Mouse (Mus musculus): Measurements from ENCODE around the gene Draxin. TPM values are rescaled to one million over a fixed set of nuclear protein-coding genes. Genes with fewer than 3 reads are reported as not detected.
A peak's percentile ranks its signal among the peaks of the same experiment; 100 is the strongest.
"Not testable (repeated sequence)": the region's sequence is repeated elsewhere in the genome, so short reads cannot be mapped to it uniquely, and the experiment has no call there.

Draxin gene
- polyA plus RNA-seq, 1 experiment from 2014 or later: 21.8 TPM

- no peak for DNase-seq
- H3K27ac ChIP-seq (replicated peaks; ENCODE audit: low read depth, low read length): peak overlapping the region; percentile 99
- WGBS: 65% methylated on average over 2 of the region's 2 CpGs
Measured at GRCm38 (mm10) chr4:148128672-148129071, 1.8 kb downstream of the Draxin start.

GRCm38 (mm10) chr4:148128241-148128640 lies 2.3 kb downstream of the Draxin start:
- H3K9ac ChIP-seq (replicated peaks; ENCODE audit: low read length): peak overlapping the region; percentile 98
- H3K27ac ChIP-seq (replicated peaks; ENCODE audit: low read depth, low read length): peak overlapping the region; percentile 99
- DNase-seq (no peak), ATAC-seq (ENCODE audit: low FRiP score, low TSS enrichment) (no peak)
- H3K4me3 ChIP-seq (replicated peaks; ENCODE audit: low read depth, low read length): peak overlapping the region; percentile 78
- 58% methylated on average over 1 of the region's 1 CpGs for WGBS
- no peaks in the 10 kb centered on the region for H3K27me3 ChIP-seq (ENCODE audit: control insufficient read depth, insufficient read depth, low read length)
- H3K4me1 ChIP-seq (ENCODE audit: control insufficient read depth, insufficient read depth, low read length): peaks cover 45% of the 10 kb centered on the region
- H3K9me3 ChIP-seq (ENCODE audit: control insufficient read depth, low read length): no peaks in the 10 kb centered on the region
- H3K36me3 ChIP-seq (ENCODE audit: control insufficient read depth, insufficient read depth, low read length): no peaks in the 10 kb centered on the region
- peak overlapping the region; percentile 67 for H3K4me2 ChIP-seq (ENCODE audit: low read length)

More at GRCm38 (mm10) chr4:148128672-148129071, 1.8 kb downstream of the Draxin start:
- ATAC-seq (ENCODE audit: low FRiP score, low TSS enrichment): no peak
- Histone ChIP-seq H3K9ac (replicated peaks; ENCODE audit: low read length) (peak overlapping the region; percentile 98), H3K9me3 (ENCODE audit: control insufficient read depth, low read length) (no peaks in the 10 kb centered on the region), H3K27me3 (ENCODE audit: control insufficient read depth, insufficient read depth, low read length) (no peaks in the 10 kb centered on the region), H3K4me1 (ENCODE audit: control insufficient read depth, insufficient read depth, low read length) (peaks cover 45% of the 10 kb centered on the region), H3K4me3 (replicated peaks; ENCODE audit: low read depth, low read length) (peak overlapping the region; percentile 78), H3K36me3 (ENCODE audit: control insufficient read depth, insufficient read depth, low read length) (no peaks in the 10 kb centered on the region), H3K4me2 (ENCODE audit: low read length) (peak overlapping the region; percentile 67)

GRCm38 (mm10) chr4:148122694-148123066 lies 7.8 kb downstream of the Draxin start:
- no peak overlapping the region for H3K9ac ChIP-seq (replicated peaks; ENCODE audit: low read length)
- ATAC-seq (ENCODE audit: low FRiP score, low TSS enrichment) (no peak), DNase-seq (no peak)
- H3K27ac ChIP-seq (replicated peaks; ENCODE audit: low read depth, low read length): peak overlapping the region; percentile 64; the same call in 1 of the 2 replicates
- H3K4me1 ChIP-seq (ENCODE audit: control insufficient read depth, insufficient read depth, low read length): peaks cover 23% of the 10 kb centered on the region
- no peaks in the 10 kb centered on the region for H3K9me3 ChIP-seq (ENCODE audit: control insufficient read depth, low read length)
- no peak overlapping the region for H3K4me2 ChIP-seq (ENCODE audit: low read length)
- no peaks in the 10 kb centered on the region for H3K27me3 ChIP-seq (ENCODE audit: control insufficient read depth, insufficient read depth, low read length)
- no peaks in the 10 kb centered on the region for H3K36me3 ChIP-seq (ENCODE audit: control insufficient read depth, insufficient read depth, low read length)
- no peak overlapping the region for H3K4me3 ChIP-seq (replicated peaks; ENCODE audit: low read depth, low read length)
- WGBS: 66% methylated on average over 3 of the region's 3 CpGs

- Histone ChIP-seq H3K27me3 (ENCODE audit: control insufficient read depth, insufficient read depth, low read length) (no peaks in the 10 kb centered on the region), H3K4me3 (replicated peaks; ENCODE audit: low read depth, low read length) (no peak overlapping the region), H3K27ac (replicated peaks; ENCODE audit: low read depth, low read length) (peak overlapping the region; percentile 64), H3K9ac (replicated peaks; ENCODE audit: low read length) (no peak overlapping the region; the same call in 1 of the 2 replicates), H3K4me1 (ENCODE audit: control insufficient read depth, insufficient read depth, low read length) (peaks cover 18% of the 10 kb centered on the region), H3K9me3 (ENCODE audit: control insufficient read depth, low read length) (no peaks in the 10 kb centered on the region), H3K4me2 (ENCODE audit: low read length) (no peak overlapping the region), H3K36me3 (ENCODE audit: control insufficient read depth, insufficient read depth, low read length) (no peaks in the 10 kb centered on the region)
- ATAC-seq (ENCODE audit: low FRiP score, low TSS enrichment) (peak; percentile 80), DNase-seq (peak; percentile 69)
- 4% methylated on average over 6 of the region's 6 CpGs for WGBS
Measured at GRCm38 (mm10) chr4:148121982-148122693, 8.4 kb downstream of the Draxin start.

- ATAC-seq (ENCODE audit: low FRiP score, low TSS enrichment): peak; percentile 46
- DNase-seq: peak; percentile 77
- peaks cover 13% of the 10 kb centered on the region; the same call in 1 of the 2 replicates for H3K4me1 ChIP-seq (ENCODE audit: control insufficient read depth, insufficient read depth, low read length)
- no peak overlapping the region for H3K4me3 ChIP-seq (replicated peaks; ENCODE audit: low read depth, low read length)
- H3K27ac ChIP-seq (replicated peaks; ENCODE audit: low read depth, low read length): peak overlapping the region; percentile 64
- no peaks in the 10 kb centered on the region for H3K27me3 ChIP-seq (ENCODE audit: control insufficient read depth, insufficient read depth, low read length)
- H3K9me3 ChIP-seq (ENCODE audit: control insufficient read depth, low read length): no peaks in the 10 kb centered on the region
- 66% methylated on average over 4 of the region's 4 CpGs for WGBS
- H3K4me2 ChIP-seq (ENCODE audit: low read length): no peak overlapping the region
- no peak overlapping the region for H3K9ac ChIP-seq (replicated peaks; ENCODE audit: low read length)
- H3K36me3 ChIP-seq (ENCODE audit: control insufficient read depth, insufficient read depth, low read length): no peaks in the 10 kb centered on the region
Measured at GRCm38 (mm10) chr4:148121362-148121761, 9.1 kb downstream of the Draxin start.

- peaks cover 15% of the 10 kb centered on the region for H3K4me1 ChIP-seq (ENCODE audit: control insufficient read depth, insufficient read depth, low read length)
- no peak for DNase-seq
- H3K27ac ChIP-seq (replicated peaks; ENCODE audit: low read depth, low read length): peak overlapping the region; percentile 64
- no peak overlapping the region for H3K9ac ChIP-seq (replicated peaks; ENCODE audit: low read length)
- WGBS: 81% methylated on average over 9 of the region's 9 CpGs
- H3K4me2 ChIP-seq (ENCODE audit: low read length): no peak overlapping the region
- no peaks in the 10 kb centered on the region for H3K27me3 ChIP-seq (ENCODE audit: control insufficient read depth, insufficient read depth, low read length)
- no peak for ATAC-seq (ENCODE audit: low FRiP score, low TSS enrichment)
- H3K36me3 ChIP-seq (ENCODE audit: control insufficient read depth, insufficient read depth, low read length): no peaks in the 10 kb centered on the region
- H3K9me3 ChIP-seq (ENCODE audit: control insufficient read depth, low read length): no peaks in the 10 kb centered on the region
- no peak overlapping the region for H3K4me3 ChIP-seq (replicated peaks; ENCODE audit: low read depth, low read length)
Measured at GRCm38 (mm10) chr4:148120555-148120954, 9.9 kb downstream of the Draxin start.

GRCm38 (mm10) chr4:148119578-148119977 lies 10.9 kb downstream of the Draxin start:
- not testable (repeated sequence) for H3K27me3 ChIP-seq (ENCODE audit: control insufficient read depth, insufficient read depth, low read length); H3K4me2 ChIP-seq (ENCODE audit: low read length); ATAC-seq (ENCODE audit: low FRiP score, low TSS enrichment); H3K9me3 ChIP-seq (ENCODE audit: control insufficient read depth, low read length); DNase-seq; H3K36me3 ChIP-seq (ENCODE audit: control insufficient read depth, insufficient read depth, low read length); H3K9ac ChIP-seq (replicated peaks; ENCODE audit: low read length); H3K4me3 ChIP-seq (replicated peaks; ENCODE audit: low read depth, low read length); H3K27ac ChIP-seq (replicated peaks; ENCODE audit: low read depth, low read length)
- H3K4me1 ChIP-seq (ENCODE audit: control insufficient read depth, insufficient read depth, low read length): peaks cover 23% of the 10 kb centered on the region
- 91% methylated on average over 9 of the region's 9 CpGs for WGBS

- DNase-seq: no peak
- H3K9ac ChIP-seq (replicated peaks; ENCODE audit: low read length): no peak overlapping the region
- H3K9me3 ChIP-seq (ENCODE audit: control insufficient read depth, low read length): no peaks in the 10 kb centered on the region
- no peak overlapping the region for H3K4me3 ChIP-seq (replicated peaks; ENCODE audit: low read depth, low read length)
- H3K27me3 ChIP-seq (ENCODE audit: control insufficient read depth, insufficient read depth, low read length): no peaks in the 10 kb centered on the region
- peaks cover 18% of the 10 kb centered on the region for H3K4me1 ChIP-seq (ENCODE audit: control insufficient read depth, insufficient read depth, low read length)
- ATAC-seq (ENCODE audit: low FRiP score, low TSS enrichment): no peak
- no peak overlapping the region for H3K4me2 ChIP-seq (ENCODE audit: low read length)
- H3K36me3 ChIP-seq (ENCODE audit: control insufficient read depth, insufficient read depth, low read length): peaks cover 20% of the 10 kb centered on the region
- no peak overlapping the region for H3K27ac ChIP-seq (replicated peaks; ENCODE audit: low read depth, low read length)
- WGBS: 79% methylated on average over 4 of the region's 4 CpGs
Measured at GRCm38 (mm10) chr4:148117392-148117791, 13.1 kb downstream of the Draxin start.

- Histone ChIP-seq H3K9me3 (ENCODE audit: control insufficient read depth, low read length) (no peaks in the 10 kb centered on the region), H3K9ac (replicated peaks; ENCODE audit: low read length) (no peak overlapping the region), H3K4me1 (ENCODE audit: control insufficient read depth, insufficient read depth, low read length) (peaks cover 16% of the 10 kb centered on the region), H3K27ac (replicated peaks; ENCODE audit: low read depth, low read length) (no peak overlapping the region), H3K4me2 (ENCODE audit: low read length) (no peak overlapping the region), H3K36me3 (ENCODE audit: control insufficient read depth, insufficient read depth, low read length) (peaks cover 26% of the 10 kb centered on the region), H3K27me3 (ENCODE audit: control insufficient read depth, insufficient read depth, low read length) (no peaks in the 10 kb centered on the region), H3K4me3 (replicated peaks; ENCODE audit: low read depth, low read length) (no peak overlapping the region)
- ATAC-seq (ENCODE audit: low FRiP score, low TSS enrichment) (no peak), DNase-seq (no peak)
- WGBS: 72% methylated on average over 4 of the region's 4 CpGs
Measured at GRCm38 (mm10) chr4:148116657-148117056, 13.8 kb downstream of the Draxin start.
